Mouse (Mus musculus): ENCODE measurements around the gene Hexim1.

DNA sequence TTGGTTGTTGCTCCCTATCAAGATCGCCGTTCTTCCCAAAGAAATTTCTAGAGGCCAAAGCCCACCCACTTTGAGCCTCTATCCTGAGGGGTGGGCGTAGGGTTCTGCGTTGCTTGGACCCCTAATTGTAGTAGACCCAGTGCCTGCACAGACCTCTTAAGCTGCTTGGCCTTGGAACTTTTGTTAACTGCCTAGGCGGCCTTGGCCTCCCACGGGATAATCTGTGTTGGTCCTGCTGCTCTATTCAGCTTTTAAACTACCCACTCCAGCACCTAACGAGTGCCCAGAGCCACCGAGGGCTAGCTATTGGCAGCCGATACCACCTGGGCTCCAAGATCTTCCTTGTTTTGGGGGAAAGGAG is 3.5 kb upstream of the Hexim1 start:
- no peak for TF ChIP-seq CTCF (IDR thresholded peaks at IDR 0.05; ENCODE audit: control insufficient read depth, insufficient read depth, insufficient read length)
- TF ChIP-seq MAX (IDR thresholded peaks at IDR 0.05) = no peak
- no peak for TF ChIP-seq CEBPB (IDR thresholded peaks at IDR 0.05; ENCODE audit: low read depth)
- no peak for TF ChIP-seq MYOG (IDR thresholded peaks at IDR 0.05; ENCODE audit: control insufficient read depth, extremely low read depth, insufficient read length)
- no peak for TF ChIP-seq FOSL1 (IDR thresholded peaks at IDR 0.05; ENCODE audit: insufficient read depth, low read length, poor library complexity, severe bottlenecking)

Measured in C2C12 (cell line).